Mouse (Mus musculus) bone marrow macrophage, adult 2 months (primary cell): ENCODE data around the gene Fam110c. TPM values are rescaled to one million over a fixed set of nuclear protein-coding genes. Genes with fewer than 3 reads are reported as not detected.
"Not testable (repeated sequence)": the region's sequence is repeated elsewhere in the genome, so short reads cannot be mapped to it uniquely, and the experiment has no call there.

Source experiments
- H3K27ac ChIP-seq: 2 replicates; pipeline ENCODE4 v1.5.1; 2012; ENCODE audit warnings: low read depth, low read length; ENCODE audit not compliant: insufficient read depth
- H3K4me1 ChIP-seq: 2 replicates; pipeline ENCODE4 v1.6.1; 2012; ENCODE audit warnings: low read length; ENCODE audit not compliant: control insufficient read depth, insufficient read depth
- H3K4me3 ChIP-seq: 2 replicates; pipeline ENCODE4 v1.5.1; 2012; ENCODE audit warnings: mild to moderate bottlenecking, low read length, moderate library complexity; ENCODE audit not compliant: insufficient read depth
- CTCF ChIP-seq: IDR thresholded peaks from 2 replicates; pipeline ENCODE4 v1.5.1; 2012; ENCODE audit warnings: low read depth, mild to moderate bottlenecking, low read length, moderate library complexity
- POLR2A ChIP-seq: IDR thresholded peaks from 2 replicates; pipeline ENCODE4 v1.6.1; 2012; ENCODE audit warnings: mild to moderate bottlenecking, low read depth, low read length, borderline replicate concordance
- polyA plus RNA-seq: library from polyadenylated mRNA; stranded (reverse); fragments of >200 nt; gene quantifications from 2 replicates; pipeline ENCODE4 v1.2.4, GENCODE M21; 2012; ENCODE audit not compliant: missing spikeins, insufficient read depth, insufficient read length

Gene Fam110c
- not detected in 2 replicates for polyA plus RNA-seq

DNA sequence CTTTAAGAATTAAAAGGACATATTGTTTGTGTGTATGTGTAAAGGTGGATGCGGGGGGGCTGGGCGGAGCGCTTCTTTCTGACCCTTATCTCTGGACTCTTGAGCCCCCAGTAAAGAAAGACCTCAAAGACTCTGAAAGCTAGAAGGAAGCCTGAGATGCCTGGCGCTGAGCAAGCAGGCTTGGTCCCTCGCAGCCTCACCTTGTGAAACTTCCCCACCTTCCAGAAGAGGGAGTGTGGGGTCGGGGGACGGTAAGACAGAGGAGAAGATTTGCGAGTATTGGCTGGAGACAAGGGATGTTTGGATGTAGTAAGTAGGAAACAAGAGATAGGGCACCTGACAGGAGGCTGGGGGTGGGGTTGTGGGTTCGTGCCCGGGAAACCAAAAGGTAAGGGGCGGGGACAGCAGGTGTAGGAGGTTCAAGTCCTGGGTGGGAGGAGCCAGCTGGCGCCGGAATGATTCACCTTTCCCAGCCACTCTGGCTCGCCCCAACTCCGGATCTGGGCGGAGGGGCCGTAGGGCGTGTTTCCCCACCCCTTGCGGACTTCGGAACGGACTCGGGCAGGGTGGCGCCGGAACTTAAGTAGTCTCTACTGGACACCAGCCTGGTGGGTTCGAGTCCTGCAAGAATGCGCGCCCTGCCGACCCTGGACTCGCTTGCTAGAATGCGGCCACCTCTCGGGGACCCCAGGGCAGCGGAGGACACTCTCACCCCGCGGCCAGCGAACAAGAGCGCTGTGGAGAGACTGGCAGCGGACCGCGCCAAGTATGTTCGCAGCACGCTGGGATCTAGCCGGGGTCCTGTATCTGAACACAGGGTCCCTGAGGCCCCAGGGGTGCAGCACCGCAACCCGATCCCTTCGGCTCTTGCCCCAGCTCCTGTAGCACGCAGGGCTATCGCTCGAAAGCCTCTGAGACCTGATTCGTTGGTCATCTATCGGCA is at the start of gene Fam110c:
Gene Fam110c, plus strand, starts transcription at position 450 of the 943 bp plus-strand sequence.
- Histone ChIP-seq H3K4me3 (peak within 1 kb of the TSS; percentile 50), H3K27ac (no peak within 1 kb of the TSS), H3K4me1 (no peaks in the 10 kb centered on the region)
- TF ChIP-seq POLR2A = no peak

GRCm38 (mm10) chr12:31026423-31026822 is 47.2 kb upstream of the Fam110c start:
- Histone ChIP-seq H3K27ac (no peak overlapping the region), H3K4me3 (no peak overlapping the region), H3K4me1 (no peaks in the 10 kb centered on the region)
- TF ChIP-seq POLR2A = no peak
- no peak for TF ChIP-seq CTCF

DNA sequence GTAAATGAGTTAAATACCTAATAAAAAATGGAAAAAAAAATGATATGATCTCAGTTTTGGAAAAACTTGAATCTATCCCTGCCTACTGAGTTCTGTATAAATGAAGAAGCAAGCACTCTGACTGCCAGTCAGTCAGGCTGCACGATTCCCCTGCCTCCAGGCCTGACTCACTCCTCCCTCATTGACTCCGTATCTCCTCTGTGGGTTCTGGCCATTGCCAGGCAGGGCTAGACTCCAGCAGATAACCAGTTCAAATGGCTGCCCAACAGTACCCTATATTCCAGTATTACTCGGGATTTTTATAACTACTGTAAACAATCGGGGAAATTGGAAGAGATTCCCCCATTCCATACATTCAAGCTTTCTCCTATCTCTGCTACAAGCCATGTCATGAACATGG is 21.6 kb upstream of the Fam110c start:
- TF ChIP-seq CTCF (no peak), POLR2A (no peak)
- Histone ChIP-seq H3K27ac (no peak overlapping the region), H3K4me1 (no peaks in the 10 kb centered on the region), H3K4me3 (no peak overlapping the region)

DNA sequence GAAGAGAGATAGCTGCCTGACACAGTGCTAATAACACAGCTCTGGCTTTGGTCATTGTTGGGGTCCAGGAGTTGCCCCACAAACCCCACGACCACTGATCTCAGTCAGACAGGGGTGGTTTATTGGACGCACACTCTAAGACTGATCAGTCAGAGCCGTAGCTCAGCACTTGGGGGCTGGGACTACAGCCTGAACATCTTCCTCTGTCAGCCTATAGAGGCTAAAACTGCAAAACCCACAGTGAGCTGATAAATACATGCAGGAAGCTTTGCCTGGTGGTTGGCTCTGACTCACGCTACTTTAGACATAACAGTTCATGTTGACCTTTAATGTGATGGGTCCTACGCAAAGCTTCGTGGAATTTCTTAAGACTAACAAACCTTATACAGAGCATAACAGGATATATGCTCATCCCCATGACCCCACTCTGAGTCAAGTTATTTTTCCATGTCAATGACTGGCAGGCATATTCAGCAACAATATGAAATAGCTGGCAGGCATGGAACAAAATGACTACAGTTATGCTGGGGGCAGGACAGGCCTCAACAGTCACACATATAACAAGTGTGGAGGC is 17.3 kb upstream of the Fam110c start:
- TF ChIP-seq POLR2A (no peak), CTCF (no peak)
- Histone ChIP-seq H3K4me3 (no peak overlapping the region), H3K27ac (no peak overlapping the region), H3K4me1 (peaks cover 3% of the 10 kb centered on the region; the same call in 1 of the 2 replicates)

- TF ChIP-seq CTCF (no peak), POLR2A (no peak)
- Histone ChIP-seq H3K4me1 (peaks cover 3% of the 10 kb centered on the region; the same call in 1 of the 2 replicates), H3K27ac (peak overlapping the region; percentile 71), H3K4me3 (0 out of 2 replicates have a peak overlapping the region, but pooled peaks have one; percentile 8)
These were observed 14.2 kb upstream of the Fam110c start for GRCm38 (mm10) chr12:31059393-31059853.

- TF ChIP-seq CTCF (no peak), POLR2A (no peak)
- peaks cover 3% of the 10 kb centered on the region; the same call in 1 of the 2 replicates for H3K4me1 ChIP-seq
- H3K4me3 ChIP-seq = no peak overlapping the region
- H3K27ac ChIP-seq = peak overlapping the region; percentile 40; the same call in 1 of the 2 replicates
These were observed 13.4 kb upstream of the Fam110c start for GRCm38 (mm10) chr12:31060245-31060644.

- Histone ChIP-seq H3K27ac (no peak overlapping the region), H3K4me1 (no peaks in the 10 kb centered on the region), H3K4me3 (no peak overlapping the region)
- TF ChIP-seq CTCF (no peak), POLR2A (no peak)
These were observed 2.4 kb upstream of the Fam110c start for GRCm38 (mm10) chr12:31071222-31071621.

GRCm38 (mm10) chr12:31074355-31074786 is 710 bp downstream of the Fam110c start:
- H3K4me1 ChIP-seq, H3K27ac ChIP-seq: not testable (repeated sequence)
- peak overlapping the region; percentile 50 for H3K4me3 ChIP-seq

DNA sequence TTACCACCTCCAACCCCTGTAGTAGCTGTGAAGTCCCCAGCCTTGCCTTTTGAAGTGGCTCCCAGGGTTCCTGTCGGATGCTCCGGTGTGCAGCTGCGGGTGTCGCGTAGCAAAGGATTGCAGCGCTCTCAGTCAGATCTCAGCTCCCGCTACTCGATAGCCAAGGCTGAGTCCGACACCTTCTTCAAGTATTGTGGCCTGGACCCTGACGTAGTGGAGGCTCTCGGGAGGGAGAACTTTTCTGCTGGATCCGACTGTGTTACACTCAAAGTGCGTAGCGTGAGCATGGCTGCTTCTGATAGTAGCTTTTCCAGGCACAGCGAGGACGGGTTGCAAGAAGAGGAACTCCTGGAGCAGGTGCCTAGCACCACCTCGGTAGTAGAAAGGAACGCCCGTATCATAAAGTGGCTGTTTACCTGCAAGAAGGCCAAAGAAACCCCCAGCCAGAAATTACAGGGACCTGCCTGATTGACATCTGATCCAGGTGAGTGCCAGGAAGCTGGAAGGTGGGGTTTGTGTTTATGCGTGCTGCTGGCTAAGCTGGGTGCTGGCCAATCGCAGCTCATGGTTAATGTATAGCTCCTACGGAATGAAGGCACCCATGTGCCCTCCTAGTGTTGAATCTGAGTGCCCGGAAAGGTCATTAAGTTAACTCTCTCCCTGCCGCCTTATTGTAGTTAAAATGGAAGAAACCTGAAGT is 1.3 kb downstream of the Fam110c start:
- Histone ChIP-seq H3K27ac (no peak overlapping the region), H3K4me1 (no peaks in the 10 kb centered on the region), H3K4me3 (peak overlapping the region; percentile 40)
- TF ChIP-seq POLR2A = no peak
- no peak for TF ChIP-seq CTCF
